Mouse (Mus musculus): ENCODE measurements at regions not wholly inside any gene's neighbourhood (a gene's known extent, or its start where the extent isn't known, plus 50 kb on each side); places are given as distances from the start of the nearest gene placed in this dataset.

- no peak overlapping the region for H3K9ac ChIP-seq
- no peaks in the 10 kb centered on the region for H3K27me3 ChIP-seq
Measured at GRCm38 (mm10) chr1:185151130-185151799, 52.7 kb upstream of the Rab3gap2 start.

GRCm38 (mm10) chr1:185150431-185151129 is 53.3 kb upstream of the Rab3gap2 start:
- Histone ChIP-seq H3K4me2 (no peak overlapping the region), H3K27me3 (no peaks in the 10 kb centered on the region), H3K27ac (no peak overlapping the region), H3K9ac (no peak overlapping the region), H3K36me3 (no peaks in the 10 kb centered on the region), H3K4me3 (no peak overlapping the region), H3K4me1 (0 out of 2 replicates have a peak, but pooled peaks cover 3% of the 10 kb centered on the region), H3K9me3 (no peaks in the 10 kb centered on the region)
- WGBS: 86% methylated on average over 15 of the region's 15 CpGs
- ATAC-seq (ENCODE audit: borderline replicate concordance, extremely low read depth, low FRiP score, low TSS enrichment): no peak

More at GRCm38 (mm10) chr1:185151130-185151799, 52.7 kb upstream of the Rab3gap2 start:
- H3K27ac ChIP-seq: no peak overlapping the region
- H3K9me3 ChIP-seq: no peaks in the 10 kb centered on the region
- H3K36me3 ChIP-seq: no peaks in the 10 kb centered on the region
- 0 out of 2 replicates have a peak, but pooled peaks cover 3% of the 10 kb centered on the region for H3K4me1 ChIP-seq
- 56% methylated on average over 11 of the region's 11 CpGs for WGBS
- H3K4me2 ChIP-seq: no peak overlapping the region
- no peak overlapping the region for H3K4me3 ChIP-seq
- ATAC-seq (ENCODE audit: borderline replicate concordance, extremely low read depth, low FRiP score, low TSS enrichment): no peak

- Histone ChIP-seq H3K4me1 (0 out of 2 replicates have a peak, but pooled peaks cover 3% of the 10 kb centered on the region), H3K9me3 (no peaks in the 10 kb centered on the region), H3K9ac (no peak overlapping the region), H3K4me2 (no peak overlapping the region), H3K4me3 (no peak overlapping the region), H3K36me3 (no peaks in the 10 kb centered on the region), H3K27me3 (no peaks in the 10 kb centered on the region), H3K27ac (no peak overlapping the region)
- WGBS: 53% methylated on average over 1 of the region's 1 CpGs
- ATAC-seq (ENCODE audit: borderline replicate concordance, extremely low read depth, low FRiP score, low TSS enrichment): no peak
Measured at GRCm38 (mm10) chr1:185144791-185145190, 59.1 kb upstream of the Rab3gap2 start.

GRCm38 (mm10) chr1:185144006-185144405 is 59.9 kb upstream of the Rab3gap2 start:
- H3K4me1 ChIP-seq: 0 out of 2 replicates have a peak, but pooled peaks cover 3% of the 10 kb centered on the region
- no peaks in the 10 kb centered on the region for H3K9me3 ChIP-seq
- ATAC-seq (ENCODE audit: borderline replicate concordance, extremely low read depth, low FRiP score, low TSS enrichment): no peak
- no peak overlapping the region for H3K4me3 ChIP-seq
- no peaks in the 10 kb centered on the region for H3K27me3 ChIP-seq
- WGBS: 65% methylated on average over 15 of the region's 15 CpGs
- H3K9ac ChIP-seq: no peak overlapping the region
- no peak overlapping the region for H3K27ac ChIP-seq
- H3K36me3 ChIP-seq: no peaks in the 10 kb centered on the region
- no peak overlapping the region for H3K4me2 ChIP-seq

DNA sequence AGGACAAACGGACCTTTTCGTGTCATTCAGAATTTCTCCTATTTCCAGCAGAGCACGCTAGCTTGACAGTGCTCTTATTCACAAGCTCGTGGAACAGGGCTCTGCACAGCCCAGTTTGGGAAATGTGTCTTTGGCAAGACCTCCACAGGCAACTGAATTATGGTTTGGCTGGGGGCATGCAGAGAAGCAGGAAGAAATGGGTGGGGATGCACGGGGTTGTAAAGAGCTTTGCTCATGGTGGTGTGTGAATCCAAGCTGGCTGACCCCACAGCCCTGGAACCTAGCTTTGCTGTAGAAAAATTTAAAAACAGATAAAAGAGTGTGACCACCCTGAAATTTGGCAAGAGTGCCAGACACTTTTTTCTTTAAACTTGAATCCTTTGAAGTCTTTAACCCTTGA is 63.6 kb upstream of the Rab3gap2 start:
- Histone ChIP-seq H3K4me1 (no peaks in the 10 kb centered on the region), H3K4me3 (no peak overlapping the region), H3K36me3 (no peaks in the 10 kb centered on the region), H3K27me3 (no peaks in the 10 kb centered on the region), H3K4me2 (no peak overlapping the region), H3K9ac (no peak overlapping the region), H3K9me3 (no peaks in the 10 kb centered on the region), H3K27ac (no peak overlapping the region)
- WGBS: 45% methylated on average over 5 of the region's 5 CpGs
- ATAC-seq (ENCODE audit: borderline replicate concordance, extremely low read depth, low FRiP score, low TSS enrichment): peak; percentile 84; the same call in 1 of the 2 replicates

GRCm38 (mm10) chr1:185128209-185128608 is 75.7 kb upstream of the Rab3gap2 start:
- Histone ChIP-seq H3K4me1 (peaks cover 14% of the 10 kb centered on the region), H3K9ac (no peak overlapping the region), H3K27me3 (no peaks in the 10 kb centered on the region), H3K4me2 (no peak overlapping the region), H3K9me3 (no peaks in the 10 kb centered on the region), H3K27ac (no peak overlapping the region), H3K36me3 (no peaks in the 10 kb centered on the region), H3K4me3 (no peak overlapping the region)
- no peak for ATAC-seq (ENCODE audit: borderline replicate concordance, extremely low read depth, low FRiP score, low TSS enrichment)
- WGBS: 52% methylated on average over 4 of the region's 4 CpGs

GRCm38 (mm10) chr1:185125737-185126286 is 78.1 kb upstream of the Rab3gap2 start:
- H3K9ac ChIP-seq: no peak overlapping the region
- no peak overlapping the region for H3K4me2 ChIP-seq
- H3K4me1 ChIP-seq: peaks cover 14% of the 10 kb centered on the region
- no peaks in the 10 kb centered on the region for H3K27me3 ChIP-seq
- H3K27ac ChIP-seq: peak overlapping the region; percentile 44; the same call in 1 of the 2 replicates
- no peaks in the 10 kb centered on the region for H3K9me3 ChIP-seq
- H3K36me3 ChIP-seq: no peaks in the 10 kb centered on the region
- WGBS: 19% methylated on average over 14 of the region's 14 CpGs
- no peak overlapping the region for H3K4me3 ChIP-seq
- ATAC-seq (ENCODE audit: borderline replicate concordance, extremely low read depth, low FRiP score, low TSS enrichment): peak; percentile 44; the same call in 1 of the 2 replicates

DNA sequence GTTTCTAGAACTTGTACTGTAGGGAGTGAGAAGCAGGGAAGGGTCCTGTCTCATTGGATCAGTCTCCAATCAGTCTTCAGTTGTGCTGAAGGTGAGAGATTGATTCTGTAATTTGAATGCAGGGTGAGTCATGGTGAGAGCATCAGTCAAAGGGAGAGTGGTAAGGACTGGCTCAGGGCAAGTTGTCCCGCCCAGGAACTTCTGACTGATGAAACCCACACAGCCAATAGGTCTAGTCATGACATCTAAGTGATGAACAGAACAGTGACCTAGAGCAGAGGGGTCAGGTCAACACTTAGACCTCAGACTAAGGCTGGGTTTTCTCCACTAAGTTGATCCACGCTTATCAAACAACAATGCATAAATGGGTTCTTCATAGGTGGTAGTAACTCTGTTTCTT is 82.4 kb upstream of the Rab3gap2 start:
- H3K9me3 ChIP-seq: no peaks in the 10 kb centered on the region
- no peaks in the 10 kb centered on the region for H3K27me3 ChIP-seq
- H3K4me3 ChIP-seq: no peak overlapping the region
- no peak for ATAC-seq (ENCODE audit: borderline replicate concordance, extremely low read depth, low FRiP score, low TSS enrichment)
- peaks cover 14% of the 10 kb centered on the region for H3K4me1 ChIP-seq
- WGBS: 85% methylated on average over 2 of the region's 2 CpGs
- no peaks in the 10 kb centered on the region for H3K36me3 ChIP-seq
- no peak overlapping the region for H3K27ac ChIP-seq
- H3K9ac ChIP-seq: no peak overlapping the region
- no peak overlapping the region for H3K4me2 ChIP-seq

DNA sequence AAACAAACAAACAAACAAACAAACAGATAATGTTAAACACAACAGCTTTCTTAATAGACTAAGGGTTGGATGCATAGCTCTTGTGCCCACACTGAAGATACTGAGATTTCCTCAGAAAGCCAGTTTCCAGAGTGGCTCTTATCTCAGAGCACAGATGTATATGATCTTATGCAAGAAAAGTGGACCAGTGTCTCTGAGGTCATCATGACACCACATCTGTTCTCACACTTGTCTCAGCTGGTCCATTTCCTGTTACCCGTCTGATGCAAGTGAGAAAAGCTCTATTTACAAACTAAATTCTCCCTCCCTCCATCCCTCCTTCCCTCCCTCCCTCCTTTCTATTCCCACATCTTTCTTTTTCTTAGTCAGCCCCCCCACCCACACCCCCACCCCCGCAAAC is 83.5 kb upstream of the Rab3gap2 start:
- WGBS: 41% methylated on average over 2 of the region's 2 CpGs
- H3K4me1 ChIP-seq: peaks cover 3% of the 10 kb centered on the region; the same call in 1 of the 2 replicates
- H3K27me3 ChIP-seq: no peaks in the 10 kb centered on the region
- H3K4me2 ChIP-seq: no peak overlapping the region
- ATAC-seq (ENCODE audit: borderline replicate concordance, extremely low read depth, low FRiP score, low TSS enrichment): no peak
- H3K4me3 ChIP-seq: no peak overlapping the region
- no peak overlapping the region for H3K27ac ChIP-seq
- H3K9me3 ChIP-seq: no peaks in the 10 kb centered on the region
- H3K9ac ChIP-seq: no peak overlapping the region
- no peaks in the 10 kb centered on the region for H3K36me3 ChIP-seq

- Histone ChIP-seq H3K27ac (no peak overlapping the region), H3K27me3 (no peaks in the 10 kb centered on the region), H3K36me3 (no peaks in the 10 kb centered on the region), H3K4me3 (no peak overlapping the region), H3K4me2 (no peak overlapping the region), H3K4me1 (no peaks in the 10 kb centered on the region), H3K9ac (no peak overlapping the region), H3K9me3 (no peaks in the 10 kb centered on the region)
- 46% methylated on average over 5 of the region's 5 CpGs for WGBS
- no peak for ATAC-seq (ENCODE audit: borderline replicate concordance, extremely low read depth, low FRiP score, low TSS enrichment)
Measured at GRCm38 (mm10) chr1:185117711-185118110, 86.2 kb upstream of the Rab3gap2 start.

DNA sequence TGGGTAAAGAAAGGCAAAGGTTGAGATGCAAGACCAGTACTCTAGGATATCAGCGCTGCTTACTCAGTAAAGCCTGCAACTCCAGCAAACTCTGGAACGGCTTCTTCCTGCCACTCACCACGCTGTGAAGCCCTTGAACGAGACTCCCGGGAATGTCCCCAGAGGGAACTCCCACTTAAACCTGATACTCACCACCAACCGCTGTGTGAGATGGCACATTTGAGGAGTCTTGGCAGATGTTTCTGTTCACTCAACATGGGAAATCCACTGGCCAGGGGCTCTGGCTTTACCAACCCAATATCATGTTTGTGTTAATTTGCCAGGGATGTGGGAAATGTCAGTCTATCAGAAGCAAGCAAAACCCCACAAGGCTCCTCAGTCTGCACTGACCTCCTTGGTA is 90.2 kb upstream of the Rab3gap2 start:
- Histone ChIP-seq H3K27me3 (no peaks in the 10 kb centered on the region), H3K4me1 (peaks cover 11% of the 10 kb centered on the region), H3K9ac (no peak overlapping the region), H3K4me2 (no peak overlapping the region), H3K9me3 (no peaks in the 10 kb centered on the region), H3K4me3 (no peak overlapping the region), H3K36me3 (no peaks in the 10 kb centered on the region), H3K27ac (no peak overlapping the region)
- WGBS: 60% methylated on average over 6 of the region's 6 CpGs
- ATAC-seq (ENCODE audit: borderline replicate concordance, extremely low read depth, low FRiP score, low TSS enrichment): no peak

DNA sequence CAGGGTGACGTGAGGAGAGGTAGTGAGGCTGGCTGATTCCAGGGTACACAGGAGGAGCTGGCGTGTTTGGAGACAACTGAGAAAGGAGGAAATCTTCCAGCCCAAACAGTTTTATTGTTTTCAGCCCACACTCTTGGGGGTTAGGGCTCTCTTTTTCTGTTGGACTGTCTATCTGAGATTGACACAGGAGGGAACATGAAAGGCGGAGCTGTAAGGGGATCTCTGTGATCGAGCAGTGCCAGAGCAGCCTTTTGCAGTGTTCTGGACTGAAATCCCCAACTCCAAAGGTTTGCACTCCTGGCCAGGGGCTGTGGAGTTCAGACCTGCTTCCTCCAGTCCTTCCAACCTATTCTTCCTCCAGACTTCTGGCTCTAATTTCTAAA is 91.9 kb upstream of the Rab3gap2 start:
- Histone ChIP-seq H3K36me3 (no peaks in the 10 kb centered on the region), H3K4me1 (peaks cover 11% of the 10 kb centered on the region), H3K4me2 (no peak overlapping the region), H3K4me3 (no peak overlapping the region), H3K9ac (no peak overlapping the region), H3K27ac (peak overlapping the region; percentile 45; the same call in 1 of the 2 replicates), H3K9me3 (no peaks in the 10 kb centered on the region), H3K27me3 (no peaks in the 10 kb centered on the region)
- peak; percentile 59; the same call in 1 of the 2 replicates for ATAC-seq (ENCODE audit: borderline replicate concordance, extremely low read depth, low FRiP score, low TSS enrichment)
- WGBS: 39% methylated on average over 4 of the region's 4 CpGs
